ENCODE assay signal across 14 mouse cellular contexts in genomic region chr10:62503353-62503752, GRCm38 (mm10). TPM values are rescaled to one million over a fixed set of nuclear protein-coding genes. Genes with fewer than 3 reads are reported as not detected.
DNase-seq lines count a peak whose midpoint lies in the region; TF ChIP-seq lines count a peak whose summit lies in the region.
"Had no signal": no experiment of that assay in that cellular context is flagged by ENCODE, and none has a peak within 500 bp of the region (broad histone marks: within the 10 kb centered on the region; RNA-seq: fewer than 3 reads in every experiment).

No protein-coding gene starts in this region.

- no peak for DNase-seq in gastrocnemius, adult 2 months
- DNase-seq in gastrocnemius, adult 8-10 months (ENCODE audit: low spot score in 2 of 2) = no peak
- DNase-seq in spleen, adult 2 months (ENCODE audit: low read depth in 1 of 2, low spot score in 2 of 2) = peak in 1 of 2 experiments; percentile 40
- DNase-seq in spleen, postnatal 4 days (ENCODE audit: low spot score in 2 of 2) = no peak
- peak; percentile 82 for DNase-seq in induced T-regulatory cell, adult 2 months (ENCODE audit: low read depth)
- no peak for DNase-seq in frontal cortex, postnatal 25 days (ENCODE audit: low spot score in 2 of 2)
- no peak for DNase-seq in frontal cortex, postnatal 14 days (ENCODE audit: low spot score in 2 of 2)
- DNase-seq: cerebellum, adult 9-10 months; lung, embryonic 14.5 days had no signal

- peak overlapping the region; percentile 36 for H3K4me3 ChIP-seq in gastrocnemius, adult 2 months
- H3K4me3 ChIP-seq in spleen, adult 2 months (ENCODE audit: extremely low read depth, insufficient read depth, insufficient read length) = 0 out of 2 replicates have a peak overlapping the region, but pooled peaks have one; percentile 13
- no peak overlapping the region for H3K4me3 ChIP-seq in small intestine, adult 2 months (ENCODE audit: low read depth, low read length)
- H3K4me3 ChIP-seq: embryonic facial prominence, embryonic 12.5 days; forebrain, embryonic 15.5 days had no signal

- H3K4me1 ChIP-seq in spleen, adult 2 months (ENCODE audit: control insufficient read depth, insufficient read depth, insufficient read length) = peaks cover 12% of the 10 kb centered on the region; the same call in 1 of the 2 replicates
- peaks cover 7% of the 10 kb centered on the region; the same call in 1 of the 2 replicates for H3K4me1 ChIP-seq in small intestine, adult 2 months (ENCODE audit: control insufficient read depth, insufficient read depth, insufficient read length, low read length)

- WGBS in spleen, adult 2 months = 5% methylated on average over 4 of the region's 4 CpGs
- WGBS in small intestine, adult 2 months = 32% methylated on average over 4 of the region's 4 CpGs

- H3K36me3 ChIP-seq in spleen, adult 2 months (ENCODE audit: control insufficient read depth, insufficient read depth, low read length) = peaks cover 6% of the 10 kb centered on the region
- H3K36me3 ChIP-seq in small intestine, adult 2 months (ENCODE audit: control insufficient read depth, insufficient read depth, low read length) = no peaks in the 10 kb centered on the region
- H3K36me3 ChIP-seq: embryonic facial prominence, embryonic 12.5 days; forebrain, embryonic 15.5 days had no signal

- H3K27ac ChIP-seq in gastrocnemius, adult 2 months = peak overlapping the region; percentile 62
- peak overlapping the region; percentile 78 for H3K27ac ChIP-seq in spleen, adult 2 months (ENCODE audit: insufficient read depth, low read length)
- H3K27ac ChIP-seq in small intestine, adult 2 months (ENCODE audit: insufficient read depth, low read depth, low read length) = peak overlapping the region; percentile 39; the same call in 1 of the 2 replicates
- H3K27ac ChIP-seq: embryonic facial prominence, embryonic 12.5 days; forebrain, embryonic 15.5 days; kidney, postnatal 0 days had no signal

- no peak for TF ChIP-seq POLR2A in spleen, adult 2 months (IDR thresholded peaks at IDR 0.05; ENCODE audit: low read depth, low read length)
- TF ChIP-seq POLR2A in small intestine, adult 2 months (IDR thresholded peaks at IDR 0.05; ENCODE audit: low read depth, low read length) = no peak

- H3K27me3 ChIP-seq in spleen, adult 2 months (ENCODE audit: control insufficient read depth, insufficient read depth, low read length) = no peaks in the 10 kb centered on the region
- no peaks in the 10 kb centered on the region for H3K27me3 ChIP-seq in small intestine, adult 2 months (ENCODE audit: control insufficient read depth, insufficient read depth, low read length)

- TF ChIP-seq CTCF in gastrocnemius, adult 2 months (IDR thresholded peaks at IDR 0.05) = no peak
- no peak for TF ChIP-seq CTCF in spleen, adult 2 months (IDR thresholded peaks at IDR 0.05; ENCODE audit: extremely low read depth, insufficient read depth, insufficient read length, insufficient replicate concordance)
- no peak for TF ChIP-seq CTCF in small intestine, adult 2 months (IDR thresholded peaks at IDR 0.05; ENCODE audit: extremely low read depth, insufficient read length, insufficient replicate concordance, low read depth, low read length)

- intact Hi-C loops in gastrocnemius, adult 2 months (cut with DNase I) = no loop called here

RNA-seq across cellular contexts. Expression of gene Vps26a, which starts 16.7 kb away (rescaled TPM):
- 10 to 100 TPM; 30.1 to 30.4 TPM for total RNA-seq in gastrocnemius, adult 2 months (2021)
- total RNA-seq in gastrocnemius, adult 8-10 months (2022) = 10 to 100 TPM; 27.5 to 31.7 (median 29.6) TPM
- 4.0 and 5.6 TPM in 2 replicates for polyA plus RNA-seq in spleen, adult 2 months (2012; rRNA removed)
- 1.3 and 3.2 TPM in 2 replicates for polyA plus RNA-seq in small intestine, adult 2 months (2012; rRNA removed)

RNA-seq across cellular contexts. Expression of gene Srgn, which starts 23.9 kb away (rescaled TPM):
- 10 to 100 TPM; 12.9 to 19.7 TPM for total RNA-seq in gastrocnemius, adult 2 months (2021)
- total RNA-seq in gastrocnemius, adult 8-10 months (2022) = 10 to 100 TPM in 1 of 4 experiments, 1 to 10 TPM in 3; 7.1 to 11.8 (median 8.6) TPM
- 65.7 and 76.3 TPM in 2 replicates for polyA plus RNA-seq in spleen, adult 2 months (2012; rRNA removed)
- 6.5 and 8.2 TPM in 2 replicates for polyA plus RNA-seq in small intestine, adult 2 months (2012; rRNA removed)

RNA-seq across cellular contexts. Expression of gene Supv3l1, which starts 53.8 kb away (rescaled TPM):
- 10 to 100 TPM; 14.5 to 21.4 TPM for total RNA-seq in gastrocnemius, adult 2 months (2021)
- total RNA-seq in gastrocnemius, adult 8-10 months (2022) = 10 to 100 TPM; 15.1 to 19.9 (median 17.7) TPM
- 8.0 and 10.4 TPM in 2 replicates for polyA plus RNA-seq in spleen, adult 2 months (2012; rRNA removed)
- polyA plus RNA-seq in small intestine, adult 2 months (2012; rRNA removed) = 8.4 and 10.9 TPM in 2 replicates

RNA-seq across cellular contexts. Expression of gene 4930507D05Rik, which starts 54.1 kb away (rescaled TPM):
- under 1 TPM; 0.11 to 0.13 TPM for total RNA-seq in gastrocnemius, adult 2 months (2021)
- not detected for total RNA-seq in gastrocnemius, adult 8-10 months (2022)
- not detected in 2 replicates for polyA plus RNA-seq in spleen, adult 2 months (2012; rRNA removed)
- 0.05 TPM in 1 of 2 replicates, not detected in the other for polyA plus RNA-seq in small intestine, adult 2 months (2012; rRNA removed)
- total RNA-seq: monocyte, adult 5-6 weeks had no signal
